17 mouse cellular contexts compared by ENCODE assay signal in the genomic region with DNA sequence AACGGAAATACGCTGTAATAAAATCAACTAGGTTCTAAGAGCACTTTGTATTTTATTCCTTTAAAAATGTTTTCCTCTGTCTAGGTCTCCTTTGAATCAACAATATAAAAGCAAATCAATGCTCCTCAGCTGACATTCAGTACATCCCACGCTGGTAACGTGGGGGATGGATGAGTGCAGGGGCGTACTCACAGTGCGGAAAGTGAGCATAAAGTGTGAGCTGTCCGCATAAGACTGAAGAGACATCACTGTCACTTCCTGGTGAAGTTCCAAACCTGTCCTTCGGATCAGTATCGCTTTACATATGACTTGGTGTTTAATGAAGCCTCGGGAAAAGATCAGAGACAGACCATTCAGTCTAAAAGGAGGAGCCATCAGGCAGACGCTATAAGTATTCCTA. TPM values are rescaled to one million over a fixed set of nuclear protein-coding genes. Genes with fewer than 3 reads are reported as not detected.
DNase-seq lines count a peak whose midpoint lies in the region; ATAC-seq and TF ChIP-seq lines count a peak whose summit lies in the region.
"Had no signal": no experiment of that assay in that cellular context is flagged by ENCODE, and none has a peak within 500 bp of the region (broad histone marks: within the 10 kb centered on the region; RNA-seq: fewer than 3 reads in every experiment).

No protein-coding gene starts in this region.

- ATAC-seq in kidney, postnatal 0 days (replicated peaks; ENCODE audit: low FRiP score, low read depth): no peak

- H3K36me3 ChIP-seq in kidney, postnatal 0 days (ENCODE audit: insufficient read depth, low read length): no peaks in the 10 kb centered on the region
- H3K36me3 ChIP-seq: embryonic facial prominence, embryonic 15.5 days; G1E; hindbrain, embryonic 13.5 days; limb, embryonic 10.5 days; liver, embryonic 13.5 days had no signal

- H3K27me3 ChIP-seq in kidney, postnatal 0 days (ENCODE audit: insufficient read depth, low read length): no peaks in the 10 kb centered on the region
- H3K27me3 ChIP-seq: embryonic facial prominence, embryonic 15.5 days; hindbrain, embryonic 13.5 days; liver, embryonic 13.5 days had no signal

- no peak overlapping the region for H3K9ac ChIP-seq in kidney, postnatal 0 days (ENCODE audit: low read depth, low read length)
- H3K9ac ChIP-seq: embryonic facial prominence, embryonic 15.5 days; hindbrain, embryonic 13.5 days; liver, embryonic 13.5 days had no signal

- peak overlapping the region; percentile 48 for H3K4me2 ChIP-seq in kidney, postnatal 0 days (ENCODE audit: low read length)
- H3K4me2 ChIP-seq: embryonic facial prominence, embryonic 15.5 days; hindbrain, embryonic 13.5 days; liver, embryonic 13.5 days; midbrain, embryonic 11.5 days had no signal

- H3K4me1 ChIP-seq in kidney, postnatal 0 days (replicated peaks; ENCODE audit: insufficient read depth, low read length): no peaks in the 10 kb centered on the region
- H3K4me1 ChIP-seq: embryonic facial prominence, embryonic 15.5 days; hindbrain, embryonic 13.5 days; limb, embryonic 10.5 days; liver, embryonic 13.5 days had no signal

- TF ChIP-seq CTCF in kidney, postnatal 0 days (IDR thresholded peaks at IDR 0.05; ENCODE audit: low read depth): no peak

- WGBS in kidney, postnatal 0 days: 30% methylated on average over 11 of the region's 11 CpGs

- H3K27ac ChIP-seq in kidney, postnatal 0 days: no peak overlapping the region
- H3K27ac ChIP-seq: embryonic facial prominence, embryonic 15.5 days; hindbrain, embryonic 13.5 days; limb, embryonic 10.5 days; liver, embryonic 13.5 days had no signal

- DNase-seq in kidney, postnatal 0 days (ENCODE audit: low spot score): peak; percentile 36
- no peak for DNase-seq in kidney, adult 18-20 months
- DNase-seq in right cerebral cortex, adult 18-20 months: peak; percentile 70
- DNase-seq in right cerebral cortex, postnatal 10 days (ENCODE audit: low spot score in 2 of 2): no peak
- peak; percentile 33 to 38 for DNase-seq in layer of hippocampus, adult 8-10 months (ENCODE audit: low spot score in 2 of 2)
- peak; percentile 35 for DNase-seq in telencephalon, adult 2 months (ENCODE audit: low read depth, low spot score)
- DNase-seq in urinary bladder, adult 2 months (ENCODE audit: low spot score): no peak
- DNase-seq: adrenal gland, adult 8-10 months; kidney, adult 8-10 months; liver, embryonic 13.5 days; lung, postnatal 36 days; right cerebral cortex, postnatal 4 days had no signal

- H3K4me3 ChIP-seq in kidney, postnatal 0 days (replicated peaks; ENCODE audit: low read depth, low read length): no peak overlapping the region
- H3K4me3 ChIP-seq: embryonic facial prominence, embryonic 15.5 days; hindbrain, embryonic 13.5 days; limb, embryonic 10.5 days; liver, embryonic 13.5 days had no signal

- no peaks in the 10 kb centered on the region for H3K9me3 ChIP-seq in kidney, postnatal 0 days (replicated peaks; ENCODE audit: low read length)
- H3K9me3 ChIP-seq: embryonic facial prominence, embryonic 15.5 days; G1E; hindbrain, embryonic 13.5 days; limb, embryonic 10.5 days; liver, embryonic 13.5 days had no signal

RNA-seq across cellular contexts. Expression of gene Bank1, which starts 44.0 kb away (rescaled TPM):
- 0.52 and 0.75 TPM in 2 replicates for polyA plus RNA-seq in kidney, postnatal 0 days (2015; fragmentation: Nextera tagmentation; extraction: Ambion mirVana)
- total RNA-seq in layer of hippocampus, adult 8-10 months (2022): 1 to 10 TPM; 1.3 to 1.7 (median 1.5) TPM
- 1.8 and 2.3 TPM in 2 replicates for polyA plus RNA-seq in urinary bladder, adult 2 months (2012; rRNA removed)
- polyA plus RNA-seq: G1E had no signal

Comparison
In these comparisons a context has a peak if more than half of its experiments do, and no peak if none do; other contexts are left out.
1. DNase-seq: peak in kidney, postnatal 0 days (single experiment), right cerebral cortex, adult 18-20 months (single experiment), layer of hippocampus, adult 8-10 months (2 of 2) and telencephalon, adult 2 months (single experiment); none in kidney, adult 18-20 months (single experiment), right cerebral cortex, postnatal 10 days (0 of 2) and urinary bladder, adult 2 months (single experiment).